Mouse (Mus musculus): ENCODE measurements around the gene Tbc1d17. TPM values are rescaled to one million over a fixed set of nuclear protein-coding genes. Genes with fewer than 3 reads are reported as not detected.

Tbc1d17 gene
- polyA plus RNA-seq, 1 experiment from 2014 or later = 74.1 TPM

DNA sequence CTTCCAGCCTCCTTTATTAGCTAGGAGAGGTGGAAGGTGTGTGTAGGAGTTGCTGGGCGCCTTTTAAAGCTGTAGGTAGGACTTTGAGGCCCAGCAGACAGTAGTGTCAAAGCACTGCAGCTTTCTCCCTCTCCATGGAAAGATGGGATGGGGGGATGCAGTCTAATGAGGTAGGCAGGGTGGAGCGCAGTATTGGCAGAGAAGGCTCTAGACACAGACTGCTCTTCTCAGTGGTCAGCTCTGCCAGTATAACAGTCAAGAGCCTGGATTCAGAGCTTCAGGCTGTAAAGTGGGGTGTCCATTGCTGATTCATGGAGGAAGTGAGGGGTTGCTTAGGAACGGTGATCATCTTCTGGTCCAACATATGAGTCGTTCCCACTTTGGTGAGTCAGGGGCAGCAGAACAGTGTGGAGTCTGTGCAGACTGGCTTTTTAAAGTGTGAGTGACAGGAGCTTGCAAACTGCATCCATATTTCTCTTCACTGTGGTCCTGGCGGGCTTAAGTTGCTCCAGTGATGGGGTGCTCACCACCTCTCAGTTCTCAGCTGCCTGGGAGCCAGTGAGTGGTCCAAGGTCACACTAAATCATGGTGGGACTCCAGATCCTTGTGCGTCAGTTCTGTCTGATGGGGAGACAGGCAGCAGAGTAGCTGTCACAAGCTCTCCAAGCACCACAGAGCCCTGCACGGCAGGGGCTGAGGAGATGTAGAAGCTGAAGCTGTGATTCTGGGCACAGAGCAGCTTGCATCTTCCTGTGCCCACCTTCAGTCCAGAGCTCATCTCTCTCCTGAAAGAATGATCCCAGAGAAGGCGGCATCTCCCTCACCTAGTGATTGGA lies 2.1 kb upstream of the Tbc1d17 start:
- no peak for ATAC-seq (ENCODE audit: insufficient read depth, low FRiP score)
- peak overlapping the region; percentile 97 for H3K27ac ChIP-seq (ENCODE audit: low read length)
- peak overlapping the region; percentile 66 for H3K4me3 ChIP-seq (replicated peaks; ENCODE audit: low read length)
- H3K36me3 ChIP-seq (ENCODE audit: control insufficient read depth, insufficient read depth, low read length) = peaks cover 7% of the 10 kb centered on the region
- H3K9me3 ChIP-seq (replicated peaks; ENCODE audit: control insufficient read depth, low read length) = no peaks in the 10 kb centered on the region
- H3K4me1 ChIP-seq (ENCODE audit: control insufficient read depth, insufficient read depth, low read length) = peaks cover 46% of the 10 kb centered on the region
- H3K4me2 ChIP-seq (ENCODE audit: low read depth, low read length) = peak overlapping the region; percentile 93
- peak overlapping the region; percentile 84 for H3K9ac ChIP-seq (ENCODE audit: low read length)
- no peaks in the 10 kb centered on the region for H3K27me3 ChIP-seq (ENCODE audit: control insufficient read depth, insufficient read depth, low read length)
- 77% methylated on average over 8 of the region's 8 CpGs for WGBS

DNA sequence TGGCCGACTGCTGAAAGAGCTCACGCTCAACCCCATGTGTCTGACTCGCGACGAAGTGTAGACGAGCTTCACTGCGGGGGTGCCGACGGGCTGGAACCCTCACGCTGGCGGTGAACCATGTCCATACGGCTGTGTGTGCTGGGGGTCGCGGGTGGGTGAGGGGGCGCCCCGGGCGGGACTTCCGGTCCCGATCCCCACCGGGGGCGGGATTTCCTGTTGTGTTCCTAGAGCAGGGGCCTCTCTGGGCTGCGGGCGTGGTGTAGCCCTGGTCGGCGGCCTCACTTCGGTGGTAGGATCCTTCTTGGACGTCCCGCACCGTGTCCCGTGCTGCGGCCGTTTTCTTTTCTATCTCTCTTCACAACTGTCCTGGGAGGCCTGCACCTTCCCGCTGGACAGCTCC lies 1.3 kb upstream of the Tbc1d17 start:
- Histone ChIP-seq H3K9ac (ENCODE audit: low read length) (peak overlapping the region; percentile 84), H3K4me2 (ENCODE audit: low read depth, low read length) (peak overlapping the region; percentile 93), H3K27ac (ENCODE audit: low read length) (peak overlapping the region; percentile 97), H3K4me1 (ENCODE audit: control insufficient read depth, insufficient read depth, low read length) (peaks cover 40% of the 10 kb centered on the region), H3K9me3 (replicated peaks; ENCODE audit: control insufficient read depth, low read length) (no peaks in the 10 kb centered on the region), H3K36me3 (ENCODE audit: control insufficient read depth, insufficient read depth, low read length) (peaks cover 15% of the 10 kb centered on the region), H3K27me3 (ENCODE audit: control insufficient read depth, insufficient read depth, low read length) (no peaks in the 10 kb centered on the region), H3K4me3 (replicated peaks; ENCODE audit: low read length) (peak overlapping the region; percentile 66)
- under 1% methylated on average over 29 of the region's 33 CpGs for WGBS
- ATAC-seq (ENCODE audit: insufficient read depth, low FRiP score) = peak; percentile 23

DNA sequence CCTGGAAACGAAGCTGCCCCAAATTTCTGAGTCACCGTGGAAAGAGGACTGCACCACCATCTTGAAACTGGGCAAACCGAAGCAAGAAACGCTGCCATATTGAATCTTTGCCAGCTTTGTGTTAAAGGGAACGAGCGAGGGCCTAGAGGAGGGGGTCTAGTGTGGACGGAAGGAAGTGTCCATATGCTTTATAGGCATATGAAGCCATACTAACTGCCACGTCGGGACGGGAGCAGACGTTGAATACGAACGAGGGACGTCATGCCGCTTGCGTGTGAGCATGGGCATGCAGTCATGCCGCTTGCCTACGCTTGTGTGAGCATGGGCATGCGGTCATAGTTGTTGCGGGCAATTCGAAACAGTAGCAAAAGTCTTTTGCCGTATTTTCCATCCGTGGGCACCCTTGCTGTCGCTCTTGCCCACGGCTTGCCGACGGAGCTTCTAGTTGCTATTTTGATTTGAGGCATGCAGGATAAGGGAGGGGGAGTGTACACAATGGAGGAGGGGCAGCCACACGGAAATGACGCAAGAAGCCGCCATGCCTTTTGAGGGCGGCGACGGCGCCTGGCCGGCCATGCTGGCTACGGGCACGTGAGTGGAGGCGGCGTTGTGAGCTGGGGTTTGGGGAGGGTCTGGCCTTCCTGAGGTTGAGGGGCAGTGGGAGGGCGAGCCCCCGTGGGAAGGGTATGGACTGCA lies 685 bp upstream of the Tbc1d17 start:
- ATAC-seq (ENCODE audit: insufficient read depth, low FRiP score) = peak; percentile 71
- no peaks in the 10 kb centered on the region for H3K27me3 ChIP-seq (ENCODE audit: control insufficient read depth, insufficient read depth, low read length)
- under 1% methylated on average over 41 of the region's 41 CpGs for WGBS
- no peaks in the 10 kb centered on the region for H3K9me3 ChIP-seq (replicated peaks; ENCODE audit: control insufficient read depth, low read length)
- H3K4me2 ChIP-seq (ENCODE audit: low read depth, low read length) = peak overlapping the region; percentile 93
- peak overlapping the region; percentile 84 for H3K9ac ChIP-seq (ENCODE audit: low read length)
- H3K4me1 ChIP-seq (ENCODE audit: control insufficient read depth, insufficient read depth, low read length) = peaks cover 36% of the 10 kb centered on the region
- H3K36me3 ChIP-seq (ENCODE audit: control insufficient read depth, insufficient read depth, low read length) = peaks cover 15% of the 10 kb centered on the region
- peak overlapping the region; percentile 97 for H3K27ac ChIP-seq (ENCODE audit: low read length)
- H3K4me3 ChIP-seq (replicated peaks; ENCODE audit: low read length) = peak overlapping the region; percentile 66

DNA sequence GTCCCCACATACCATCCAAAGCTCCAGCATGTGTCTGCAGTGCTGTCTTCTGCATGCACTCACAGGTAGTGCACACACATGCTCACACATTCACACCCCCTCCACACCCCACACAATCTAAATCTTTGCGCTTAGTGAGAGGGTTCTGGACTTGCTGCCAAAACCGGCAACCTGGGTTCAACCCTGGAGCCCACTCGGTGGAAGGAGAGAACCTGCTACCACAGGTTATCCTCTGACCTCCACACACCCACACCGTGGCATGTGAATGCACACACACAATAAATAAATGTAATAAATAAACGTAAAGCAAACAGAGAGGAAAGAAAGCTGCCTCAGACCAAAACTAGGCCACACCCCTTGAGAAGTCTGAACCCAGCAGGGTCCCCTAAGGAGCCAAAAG lies 1.1 kb downstream of the Tbc1d17 start:
- Histone ChIP-seq H3K27me3 (ENCODE audit: control insufficient read depth, insufficient read depth, low read length) (no peaks in the 10 kb centered on the region), H3K4me2 (ENCODE audit: low read depth, low read length) (peak overlapping the region; percentile 93), H3K4me3 (replicated peaks; ENCODE audit: low read length) (peak overlapping the region; percentile 66), H3K27ac (ENCODE audit: low read length) (peak overlapping the region; percentile 97; the same call in 1 of the 2 replicates), H3K9me3 (replicated peaks; ENCODE audit: control insufficient read depth, low read length) (no peaks in the 10 kb centered on the region), H3K36me3 (ENCODE audit: control insufficient read depth, insufficient read depth, low read length) (peaks cover 17% of the 10 kb centered on the region), H3K4me1 (ENCODE audit: control insufficient read depth, insufficient read depth, low read length) (peaks cover 22% of the 10 kb centered on the region), H3K9ac (ENCODE audit: low read length) (peak overlapping the region; percentile 71)
- no peak for ATAC-seq (ENCODE audit: insufficient read depth, low FRiP score)
- 61% methylated on average over 5 of the region's 5 CpGs for WGBS

DNA sequence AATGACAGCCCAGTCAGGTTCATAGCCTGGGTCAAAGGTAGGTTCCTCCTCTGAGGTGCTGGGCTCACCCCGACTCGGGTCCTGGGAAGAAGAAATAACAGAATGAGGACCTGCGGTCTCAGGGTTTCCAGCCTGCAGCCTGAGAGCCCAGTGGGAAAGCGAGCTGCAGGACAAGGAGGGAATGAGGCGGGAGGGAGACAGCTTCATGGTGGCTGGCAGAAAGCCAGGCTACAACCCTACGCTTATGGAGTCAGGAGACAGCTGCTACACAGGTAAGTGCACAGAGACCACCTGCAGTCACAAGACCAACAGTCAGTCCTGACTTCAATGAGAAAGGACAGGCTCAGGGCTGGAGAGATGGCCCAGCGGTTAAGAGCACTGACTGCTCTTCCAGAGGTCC lies 2.1 kb downstream of the Tbc1d17 start:
- ATAC-seq (ENCODE audit: insufficient read depth, low FRiP score) = no peak
- Histone ChIP-seq H3K27me3 (ENCODE audit: control insufficient read depth, insufficient read depth, low read length) (no peaks in the 10 kb centered on the region), H3K4me2 (ENCODE audit: low read depth, low read length) (no peak overlapping the region), H3K9ac (ENCODE audit: low read length) (no peak overlapping the region), H3K4me3 (replicated peaks; ENCODE audit: low read length) (no peak overlapping the region), H3K27ac (ENCODE audit: low read length) (no peak overlapping the region), H3K9me3 (replicated peaks; ENCODE audit: control insufficient read depth, low read length) (no peaks in the 10 kb centered on the region), H3K36me3 (ENCODE audit: control insufficient read depth, insufficient read depth, low read length) (peaks cover 23% of the 10 kb centered on the region), H3K4me1 (ENCODE audit: control insufficient read depth, insufficient read depth, low read length) (peaks cover 22% of the 10 kb centered on the region)
- 84% methylated on average over 7 of the region's 7 CpGs for WGBS

DNA sequence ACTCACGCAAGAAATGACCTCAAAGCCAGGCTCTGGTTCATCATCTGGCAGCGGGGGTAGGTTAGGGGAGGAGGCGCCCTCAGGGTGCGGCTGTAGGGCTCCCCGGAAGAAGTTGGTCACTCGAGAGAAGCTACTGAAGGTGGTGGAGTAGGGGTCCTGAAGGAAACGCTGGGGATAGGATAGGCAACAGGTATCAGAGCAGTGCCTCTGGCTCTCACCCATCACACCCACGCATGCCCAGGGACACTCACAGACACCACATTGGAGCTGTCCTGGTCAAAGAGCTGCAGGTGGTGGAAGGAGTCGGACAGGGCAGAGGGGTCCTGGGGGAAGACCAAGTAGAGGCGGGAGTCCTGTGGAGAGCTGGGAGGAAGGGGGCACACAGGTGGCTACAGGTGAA lies 3.9 kb downstream of the Tbc1d17 start:
- Histone ChIP-seq H3K4me3 (replicated peaks; ENCODE audit: low read length) (no peak overlapping the region), H3K27me3 (ENCODE audit: control insufficient read depth, insufficient read depth, low read length) (no peaks in the 10 kb centered on the region), H3K4me1 (ENCODE audit: control insufficient read depth, insufficient read depth, low read length) (peaks cover 14% of the 10 kb centered on the region), H3K27ac (ENCODE audit: low read length) (no peak overlapping the region), H3K36me3 (ENCODE audit: control insufficient read depth, insufficient read depth, low read length) (peaks cover 23% of the 10 kb centered on the region), H3K4me2 (ENCODE audit: low read depth, low read length) (no peak overlapping the region), H3K9me3 (replicated peaks; ENCODE audit: control insufficient read depth, low read length) (no peaks in the 10 kb centered on the region), H3K9ac (ENCODE audit: low read length) (no peak overlapping the region)
- WGBS = 93% methylated on average over 10 of the region's 10 CpGs
- ATAC-seq (ENCODE audit: insufficient read depth, low FRiP score) = no peak

DNA sequence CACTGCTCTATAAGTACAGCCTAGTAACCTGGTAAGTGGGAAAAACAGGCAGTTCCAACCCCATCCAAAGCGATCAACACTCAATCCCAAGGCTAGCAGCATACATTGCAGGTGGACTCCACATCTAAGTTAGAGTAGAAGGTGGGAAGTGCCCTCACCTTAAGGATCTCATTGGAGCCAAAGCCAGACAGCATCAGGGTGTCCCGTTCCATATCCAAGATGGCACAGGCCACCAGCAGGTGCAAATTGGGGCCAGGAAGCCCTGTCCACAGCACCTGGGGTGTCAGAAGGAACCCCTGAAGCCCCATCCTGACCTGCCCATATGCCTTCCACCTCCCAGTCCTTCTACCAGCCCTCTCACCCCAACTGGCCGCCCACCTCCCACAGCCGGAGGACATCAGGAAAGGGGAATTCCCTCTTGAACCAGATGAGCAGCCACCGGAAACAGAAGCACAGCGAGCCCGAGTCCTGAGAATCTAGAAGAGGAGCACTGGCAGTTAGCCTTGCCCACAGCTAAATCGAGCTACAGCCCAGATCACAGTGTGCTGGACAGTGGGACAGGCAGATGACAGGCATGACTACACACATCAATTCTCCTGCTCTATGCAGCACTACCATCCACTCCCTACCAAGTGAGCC lies 6.9 kb downstream of the Tbc1d17 start:
- Histone ChIP-seq H3K9me3 (replicated peaks; ENCODE audit: control insufficient read depth, low read length) (no peaks in the 10 kb centered on the region), H3K9ac (ENCODE audit: low read length) (no peak overlapping the region), H3K27ac (ENCODE audit: low read length) (no peak overlapping the region), H3K4me1 (ENCODE audit: control insufficient read depth, insufficient read depth, low read length) (peaks cover 10% of the 10 kb centered on the region), H3K36me3 (ENCODE audit: control insufficient read depth, insufficient read depth, low read length) (peaks cover 23% of the 10 kb centered on the region), H3K4me3 (replicated peaks; ENCODE audit: low read length) (no peak overlapping the region), H3K27me3 (ENCODE audit: control insufficient read depth, insufficient read depth, low read length) (no peaks in the 10 kb centered on the region; the same call in 1 of the 2 replicates), H3K4me2 (ENCODE audit: low read depth, low read length) (no peak overlapping the region)
- ATAC-seq (ENCODE audit: insufficient read depth, low FRiP score) = no peak
- 85% methylated on average over 8 of the region's 8 CpGs for WGBS

DNA sequence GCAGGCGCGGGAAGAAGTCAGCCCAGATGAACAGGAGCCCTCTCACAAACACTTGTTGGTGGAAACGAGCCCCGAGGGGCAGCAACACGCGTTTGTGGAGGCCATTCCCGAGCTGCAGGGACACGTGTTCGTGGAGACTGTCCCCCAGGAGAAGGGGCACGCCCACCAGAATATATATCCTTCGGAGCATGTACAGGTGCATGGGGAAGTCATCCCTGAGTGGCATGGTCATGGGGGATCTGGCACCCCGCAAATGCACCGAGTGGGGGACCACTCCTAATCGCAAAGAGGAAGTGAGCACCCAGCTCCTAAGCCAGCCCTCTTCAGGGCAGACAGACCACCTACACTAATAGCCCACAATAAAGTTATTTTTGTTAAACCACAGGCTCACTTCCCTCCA lies 8.5 kb downstream of the Tbc1d17 start:
- H3K4me2 ChIP-seq (ENCODE audit: low read depth, low read length) = peak overlapping the region; percentile 68; the same call in 1 of the 2 replicates
- WGBS = 60% methylated on average over 14 of the region's 14 CpGs
- H3K27ac ChIP-seq (ENCODE audit: low read length) = no peak overlapping the region
- ATAC-seq (ENCODE audit: insufficient read depth, low FRiP score) = no peak
- peaks cover 11% of the 10 kb centered on the region; the same call in 1 of the 2 replicates for H3K36me3 ChIP-seq (ENCODE audit: control insufficient read depth, insufficient read depth, low read length)
- H3K4me3 ChIP-seq (replicated peaks; ENCODE audit: low read length) = no peak overlapping the region
- no peaks in the 10 kb centered on the region for H3K9me3 ChIP-seq (replicated peaks; ENCODE audit: control insufficient read depth, low read length)
- peaks cover 10% of the 10 kb centered on the region for H3K4me1 ChIP-seq (ENCODE audit: control insufficient read depth, insufficient read depth, low read length)
- H3K27me3 ChIP-seq (ENCODE audit: control insufficient read depth, insufficient read depth, low read length) = no peaks in the 10 kb centered on the region; the same call in 1 of the 2 replicates
- H3K9ac ChIP-seq (ENCODE audit: low read length) = no peak overlapping the region

Measured in stomach, embryonic 16.5 days (tissue).